Mouse (Mus musculus) cerebellum, adult 2 months (tissue): ENCODE results near the gene Ccnh.

ENCODE experiments used
- CTCF ChIP-seq: fragments of 200-500 bp; IDR thresholded peaks from 2 replicates; pipeline ENCODE4 v1.5.1; 2011; ENCODE audit warnings: low read depth, mild to moderate bottlenecking, control low read depth, low read length, moderate library complexity, borderline replicate concordance; ENCODE audit not compliant: insufficient read depth
- POLR2A ChIP-seq: fragments of 200-500 bp; IDR thresholded peaks from 2 replicates; pipeline ENCODE4 v1.6.1; 2011; ENCODE audit warnings: low read length, control low read depth, borderline replicate concordance; ENCODE audit not compliant: insufficient read depth

GRCm38 (mm10) chr13:85146471-85146870 is 42.7 kb upstream of the Ccnh start:
- TF ChIP-seq POLR2A (no peak), CTCF (no peak)
